Mouse (Mus musculus): ENCODE data around the gene Eri3. TPM values are rescaled to one million over a fixed set of nuclear protein-coding genes. Genes with fewer than 3 reads are reported as not detected.

Eri3 gene
- total RNA-seq, 1 experiment = 36.0 TPM

DNA sequence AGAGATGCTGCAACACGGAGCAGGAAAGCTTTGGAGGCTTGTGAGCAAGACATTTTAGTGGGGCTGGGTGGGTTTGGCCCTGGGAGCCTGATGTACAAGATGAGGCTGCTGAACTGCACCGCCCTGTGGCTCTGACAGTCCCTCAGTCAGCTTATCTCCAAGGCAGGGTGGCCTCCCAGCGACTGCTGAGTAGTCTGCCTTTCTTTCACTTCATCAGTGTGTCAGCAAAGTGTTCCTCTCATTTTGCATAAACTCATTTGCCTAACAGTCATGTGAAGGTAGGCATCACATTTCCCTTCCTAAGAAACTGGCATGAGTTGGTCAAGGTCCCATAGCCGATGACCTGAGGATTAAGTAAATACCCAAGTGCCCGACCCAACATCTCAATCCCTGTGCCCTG is 102.6 kb downstream of the Eri3 start:
- Histone ChIP-seq H3K9me3 (ENCODE audit: control insufficient read depth, insufficient read depth, low read depth, low read length) (no peaks in the 10 kb centered on the region), H3K4me3 (ENCODE audit: insufficient read depth in 1 of 2, low read depth in 1 of 2, low read length in 2 of 2, poor library complexity in 1 of 2, severe bottlenecking in 1 of 2) (no peak overlapping the region), H3K4me1 (ENCODE audit: control insufficient read depth in 2 of 2, insufficient read depth in 2 of 2, low read length in 2 of 2, poor library complexity in 1 of 2) (peaks cover 0 to 8% of the 10 kb centered on the region in 2 experiments; a peak in 1 of 4 replicates), H3K36me3 (ENCODE audit: control insufficient read depth, insufficient read depth, low read length, poor library complexity, severe bottlenecking) (peaks cover 5% of the 10 kb centered on the region; the same call in 1 of the 2 replicates), H3K9ac (ENCODE audit: insufficient read depth, low read depth, low read length, poor library complexity, severe bottlenecking) (no peak overlapping the region), H3K27ac (ENCODE audit: insufficient read depth, low read depth, low read length, poor library complexity, severe bottlenecking) (no peak overlapping the region)
- in situ Hi-C loops (cut with MboI; ENCODE audit: low sequenced_read_pairs in 2 of 2, unreplicated experiment in 2 of 2) = no loop called here
- no peak for TF ChIP-seq CHD2 (IDR thresholded peaks at IDR 0.05; ENCODE audit: low read depth, low read length)
- TF ChIP-seq MAFK (IDR thresholded peaks at IDR 0.05; ENCODE audit: insufficient read depth, low read depth, low read length) = no peak
- no peak for TF ChIP-seq ZC3H11A (IDR thresholded peaks at IDR 0.05; ENCODE audit: borderline replicate concordance, low read depth, low read length)
- no peak for TF ChIP-seq ZNF384 (IDR thresholded peaks at IDR 0.05; ENCODE audit: low read depth, low read length)
- TF ChIP-seq HCFC1 (IDR thresholded peaks at IDR 0.05; ENCODE audit: borderline replicate concordance, insufficient read depth, low read length) = no peak
- no peak for DNase-seq (ENCODE audit: low read depth, low spot score)

GRCm38 (mm10) chr4:117654016-117654702 is 104.0 kb downstream of the Eri3 start:
- no peaks in the 10 kb centered on the region for H3K9me3 ChIP-seq (ENCODE audit: control insufficient read depth, insufficient read depth, low read depth, low read length)
- no peak overlapping the region for H3K27ac ChIP-seq (ENCODE audit: insufficient read depth, low read depth, low read length, poor library complexity, severe bottlenecking)
- in situ Hi-C loops (cut with MboI; ENCODE audit: low sequenced_read_pairs in 2 of 2, unreplicated experiment in 2 of 2) = no loop called here
- peaks cover 5% of the 10 kb centered on the region; the same call in 1 of the 2 replicates for H3K36me3 ChIP-seq (ENCODE audit: control insufficient read depth, insufficient read depth, low read length, poor library complexity, severe bottlenecking)
- H3K4me1 ChIP-seq (ENCODE audit: control insufficient read depth in 2 of 2, insufficient read depth in 2 of 2, low read length in 2 of 2, poor library complexity in 1 of 2) = peaks cover 0 to 12% of the 10 kb centered on the region in 2 experiments; a peak in 1 of 4 replicates
- H3K9ac ChIP-seq (ENCODE audit: insufficient read depth, low read depth, low read length, poor library complexity, severe bottlenecking) = no peak overlapping the region
- no peak overlapping the region for H3K4me3 ChIP-seq (ENCODE audit: insufficient read depth in 1 of 2, low read depth in 1 of 2, low read length in 2 of 2, poor library complexity in 1 of 2, severe bottlenecking in 1 of 2)
- TF ChIP-seq ZNF384 (IDR thresholded peaks at IDR 0.05; ENCODE audit: low read depth, low read length) (no peak), MAFK (IDR thresholded peaks at IDR 0.05; ENCODE audit: insufficient read depth, low read depth, low read length) (no peak), ZC3H11A (IDR thresholded peaks at IDR 0.05; ENCODE audit: borderline replicate concordance, low read depth, low read length) (no peak), HCFC1 (IDR thresholded peaks at IDR 0.05; ENCODE audit: borderline replicate concordance, insufficient read depth, low read length) (no peak), CHD2 (IDR thresholded peaks at IDR 0.05; ENCODE audit: low read depth, low read length) (no peak)
- DNase-seq (ENCODE audit: low read depth, low spot score) = no peak

GRCm38 (mm10) chr4:117654703-117655499 is 104.7 kb downstream of the Eri3 start:
- Histone ChIP-seq H3K9ac (ENCODE audit: insufficient read depth, low read depth, low read length, poor library complexity, severe bottlenecking) (no peak overlapping the region), H3K4me1 (ENCODE audit: control insufficient read depth in 2 of 2, insufficient read depth in 2 of 2, low read length in 2 of 2, poor library complexity in 1 of 2) (peaks cover 0 to 12% of the 10 kb centered on the region in 2 experiments; a peak in 1 of 4 replicates), H3K9me3 (ENCODE audit: control insufficient read depth, insufficient read depth, low read depth, low read length) (no peaks in the 10 kb centered on the region), H3K36me3 (ENCODE audit: control insufficient read depth, insufficient read depth, low read length, poor library complexity, severe bottlenecking) (peaks cover 5% of the 10 kb centered on the region; the same call in 1 of the 2 replicates), H3K4me3 (ENCODE audit: insufficient read depth in 1 of 2, low read depth in 1 of 2, low read length in 2 of 2, poor library complexity in 1 of 2, severe bottlenecking in 1 of 2) (no peak overlapping the region), H3K27ac (ENCODE audit: insufficient read depth, low read depth, low read length, poor library complexity, severe bottlenecking) (no peak overlapping the region)
- in situ Hi-C loops (cut with MboI; ENCODE audit: low sequenced_read_pairs in 2 of 2, unreplicated experiment in 2 of 2) = no loop called here
- DNase-seq (ENCODE audit: low read depth, low spot score) = no peak
- TF ChIP-seq MAFK (IDR thresholded peaks at IDR 0.05; ENCODE audit: insufficient read depth, low read depth, low read length) = no peak

DNA sequence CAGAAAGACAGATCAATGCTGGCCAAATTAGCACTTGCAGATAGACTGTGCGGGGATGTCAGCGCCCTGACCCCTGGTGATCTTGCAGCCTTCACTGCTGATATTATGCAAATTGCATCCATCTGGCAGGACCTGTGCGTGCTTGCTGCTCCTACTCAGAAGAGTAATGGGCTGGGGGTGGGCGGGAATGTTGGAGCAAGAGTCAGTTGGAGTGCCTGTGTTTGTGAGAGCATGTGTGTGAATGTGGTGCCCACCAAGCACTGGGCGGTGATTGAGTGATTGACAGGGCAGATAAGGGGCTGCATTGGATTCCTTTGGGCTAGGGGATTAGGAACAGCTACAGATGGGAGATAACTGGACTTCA is 105.3 kb downstream of the Eri3 start:
- in situ Hi-C loops (cut with MboI; ENCODE audit: low sequenced_read_pairs in 2 of 2, unreplicated experiment in 2 of 2) = no loop called here
- no peak for DNase-seq (ENCODE audit: low read depth, low spot score)

More for the DNA sequence above, 105.3 kb downstream of the Eri3 start:
- Histone ChIP-seq H3K27ac (ENCODE audit: insufficient read depth, low read depth, low read length, poor library complexity, severe bottlenecking) (no peak overlapping the region), H3K4me1 (ENCODE audit: control insufficient read depth in 2 of 2, insufficient read depth in 2 of 2, low read length in 2 of 2, poor library complexity in 1 of 2) (peaks cover 0 to 12% of the 10 kb centered on the region in 2 experiments; a peak in 1 of 4 replicates), H3K9ac (ENCODE audit: insufficient read depth, low read depth, low read length, poor library complexity, severe bottlenecking) (no peak overlapping the region), H3K4me3 (ENCODE audit: insufficient read depth in 1 of 2, low read depth in 1 of 2, low read length in 2 of 2, poor library complexity in 1 of 2, severe bottlenecking in 1 of 2) (no peak overlapping the region), H3K36me3 (ENCODE audit: control insufficient read depth, insufficient read depth, low read length, poor library complexity, severe bottlenecking) (peaks cover 5% of the 10 kb centered on the region; the same call in 1 of the 2 replicates), H3K9me3 (ENCODE audit: control insufficient read depth, insufficient read depth, low read depth, low read length) (no peaks in the 10 kb centered on the region)
- TF ChIP-seq CHD2 (IDR thresholded peaks at IDR 0.05; ENCODE audit: low read depth, low read length) (no peak), HCFC1 (IDR thresholded peaks at IDR 0.05; ENCODE audit: borderline replicate concordance, insufficient read depth, low read length) (no peak), ZC3H11A (IDR thresholded peaks at IDR 0.05; ENCODE audit: borderline replicate concordance, low read depth, low read length) (no peak), MAFK (IDR thresholded peaks at IDR 0.05; ENCODE audit: insufficient read depth, low read depth, low read length) (no peak), ZNF384 (IDR thresholded peaks at IDR 0.05; ENCODE audit: low read depth, low read length) (no peak)

Data from ES-E14 (cell line).